Comparison of ENCODE assay signal across 8 mouse cellular contexts in the genomic region with DNA sequence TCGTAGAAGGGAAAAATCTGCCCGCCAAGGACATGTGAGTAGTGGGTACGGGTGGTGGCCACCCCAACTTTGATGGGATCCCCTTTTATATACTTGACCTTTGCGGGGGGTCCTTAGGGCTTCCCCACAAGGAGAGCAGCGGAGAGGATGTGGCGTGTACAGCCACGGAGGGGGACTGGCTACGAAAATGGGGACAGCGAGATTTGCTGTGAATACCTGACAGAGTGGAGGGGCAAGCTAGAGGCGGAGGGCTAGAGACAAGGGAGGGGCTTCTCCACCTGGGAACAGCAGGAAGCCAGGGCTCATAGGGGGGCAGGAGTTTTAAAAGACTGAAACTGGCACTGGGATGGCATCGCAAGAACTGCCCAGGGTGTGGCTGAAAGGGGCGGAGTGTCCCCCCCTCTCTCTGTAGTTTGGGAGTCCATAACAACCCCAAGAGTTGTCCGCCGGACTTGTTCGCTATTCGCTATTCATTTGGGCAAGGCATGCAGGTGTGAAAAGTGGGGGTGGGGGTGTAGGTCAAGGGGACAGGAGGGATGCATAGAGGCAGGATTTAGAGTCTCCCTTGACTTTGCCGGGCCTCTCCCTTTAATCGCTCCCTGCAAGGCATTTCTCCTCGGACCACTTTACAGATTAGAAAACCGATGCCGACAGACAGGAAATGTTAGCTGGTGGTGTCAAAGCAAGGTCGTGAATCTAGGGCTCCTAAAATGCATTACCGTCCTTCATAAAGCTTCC. TPM values are rescaled to one million over a fixed set of nuclear protein-coding genes. Genes with fewer than 3 reads are reported as not detected.
DNase-seq lines count a peak whose midpoint lies in the region; ATAC-seq and TF ChIP-seq lines count a peak whose summit lies in the region.
"Had no signal": no experiment of that assay in that cellular context is flagged by ENCODE, and none has a peak within 500 bp of the region (broad histone marks: within the 10 kb centered on the region; RNA-seq: fewer than 3 reads in every experiment).

No protein-coding gene starts in this region.

- peak overlapping the region; percentile 76 for H3K9ac ChIP-seq in liver, adult 2 months (ENCODE audit: low read depth, low read length)
- H3K9ac ChIP-seq in forebrain, embryonic 14.5 days (ENCODE audit: low read length), result peak overlapping the region; percentile 55
- H3K9ac ChIP-seq in liver, embryonic 14.5 days (replicated peaks), result no peak overlapping the region

- no peaks in the 10 kb centered on the region for H3K79me2 ChIP-seq in liver, adult 2 months (ENCODE audit: control insufficient read depth, insufficient read depth, low read length)

- no peak for DNase-seq in liver, adult 2 months (ENCODE audit: extremely low read depth, low read depth, low spot score)
- DNase-seq in liver, result no peak
- peak; percentile 43 for DNase-seq in adrenal gland, postnatal 10 days
- DNase-seq in forebrain, embryonic 14.5 days (ENCODE audit: low spot score), result no peak
- no peak for DNase-seq in liver, embryonic 14.5 days (ENCODE audit: low read depth in 3 of 3, low spot score in 3 of 3)
- DNase-seq in urinary bladder, adult 2 months (ENCODE audit: low spot score), result no peak

- peak; percentile 32 for ATAC-seq in forebrain, embryonic 14.5 days
- ATAC-seq in liver, embryonic 14.5 days (ENCODE audit: insufficient read depth), result peak; percentile 21

- 0 out of 2 replicates have a peak, but pooled peaks cover 6% of the 10 kb centered on the region for H3K27me3 ChIP-seq in liver, adult 2 months (ENCODE audit: control insufficient read depth, insufficient read depth, low read length)
- no peaks in the 10 kb centered on the region for H3K27me3 ChIP-seq in forebrain, embryonic 14.5 days (replicated peaks; ENCODE audit: control insufficient read depth, insufficient read depth, low read length)
- H3K27me3 ChIP-seq in liver, embryonic 14.5 days (ENCODE audit: control insufficient read depth, insufficient read depth, low read length), result peaks cover 10% of the 10 kb centered on the region
- H3K27me3 ChIP-seq in small intestine, adult 2 months (ENCODE audit: control insufficient read depth, insufficient read depth, low read length), result no peaks in the 10 kb centered on the region

- TF ChIP-seq CTCF in liver, adult 2 months (IDR thresholded peaks at IDR 0.05; ENCODE audit: low read depth, low read length), result no peak
- no peak for TF ChIP-seq CTCF in liver, embryonic 14.5 days (IDR thresholded peaks at IDR 0.05; ENCODE audit: low read depth)
- TF ChIP-seq CTCF in small intestine, adult 2 months (IDR thresholded peaks at IDR 0.05; ENCODE audit: extremely low read depth, insufficient read length, insufficient replicate concordance, low read depth, low read length), result no peak

- H3K27ac ChIP-seq in liver, adult 2 months (replicated peaks; ENCODE audit: insufficient read depth, low read depth, low read length), result no peak overlapping the region
- H3K27ac ChIP-seq in forebrain, embryonic 14.5 days (ENCODE audit: low read depth, low read length), result no peak overlapping the region
- no peak overlapping the region for H3K27ac ChIP-seq in liver, embryonic 14.5 days
- peak overlapping the region; percentile 25; the same call in 1 of the 2 replicates for H3K27ac ChIP-seq in small intestine, adult 2 months (ENCODE audit: insufficient read depth, low read depth, low read length)

- peaks cover 2% of the 10 kb centered on the region for H3K4me1 ChIP-seq in liver, adult 2 months (ENCODE audit: control insufficient read depth, insufficient read depth, low read length)
- H3K4me1 ChIP-seq in forebrain, embryonic 14.5 days (ENCODE audit: control insufficient read depth, insufficient read depth, low read length), result peaks cover 7% of the 10 kb centered on the region; the same call in 1 of the 2 replicates
- H3K4me1 ChIP-seq in liver, embryonic 14.5 days (replicated peaks; ENCODE audit: control insufficient read depth in 2 of 2, insufficient read depth in 2 of 2, low read length in 1 of 2), result peaks cover 0 to 10% of the 10 kb centered on the region in 2 experiments; a peak in 2 of 4 replicates
- peaks cover 14% of the 10 kb centered on the region for H3K4me1 ChIP-seq in small intestine, adult 2 months (ENCODE audit: control insufficient read depth, insufficient read depth, insufficient read length, low read length)

- peak overlapping the region; percentile 89 for H3K4me2 ChIP-seq in forebrain, embryonic 14.5 days (ENCODE audit: low read length)
- peak overlapping the region; percentile 81 for H3K4me2 ChIP-seq in liver, embryonic 14.5 days (ENCODE audit: low read depth)

- no peak for TF ChIP-seq EP300 in liver, embryonic 14.5 days (IDR thresholded peaks at IDR 0.05; ENCODE audit: low read depth)

- no peak for TF ChIP-seq POLR2A in liver, adult 2 months (IDR thresholded peaks at IDR 0.05; ENCODE audit: extremely low read depth, insufficient read depth, low read length)
- 0 out of 2 replicates have a peak, but pooled peaks have one; percentile 4 for TF ChIP-seq POLR2A in small intestine, adult 2 months (IDR thresholded peaks at IDR 0.05; ENCODE audit: low read depth, low read length)

- peak overlapping the region; percentile 75 for H3K4me3 ChIP-seq in liver, adult 2 months (ENCODE audit: insufficient read depth, low read depth, low read length)
- H3K4me3 ChIP-seq in forebrain, embryonic 14.5 days (ENCODE audit: low read depth, low read length), result peak overlapping the region; percentile 50
- peak overlapping the region; percentile 46 to 48 for H3K4me3 ChIP-seq in liver, embryonic 14.5 days (ENCODE audit: insufficient read depth in 1 of 2, low read depth in 2 of 2, low read length in 2 of 2)
- peak overlapping the region; percentile 77 for H3K4me3 ChIP-seq in small intestine, adult 2 months (ENCODE audit: low read depth, low read length)

- 5% methylated on average over 23 of the region's 23 CpGs for WGBS in liver, adult 2 months
- WGBS in forebrain, embryonic 14.5 days, result 3% methylated on average over 23 of the region's 23 CpGs
- 4% methylated on average over 23 of the region's 23 CpGs for WGBS in liver, embryonic 14.5 days (ENCODE audit: insufficient replicate concordance)
- WGBS in small intestine, adult 2 months, result 2% methylated on average over 23 of the region's 23 CpGs

- H3K36me3 ChIP-seq in liver, adult 2 months (ENCODE audit: control insufficient read depth, insufficient read depth, low read length), result no peaks in the 10 kb centered on the region
- H3K36me3 ChIP-seq in forebrain, embryonic 14.5 days (ENCODE audit: control insufficient read depth, insufficient read depth, low read length), result no peaks in the 10 kb centered on the region
- H3K36me3 ChIP-seq in liver, embryonic 14.5 days (replicated peaks; ENCODE audit: control insufficient read depth, insufficient read depth, low read depth), result no peaks in the 10 kb centered on the region
- H3K36me3 ChIP-seq in small intestine, adult 2 months (ENCODE audit: control insufficient read depth, insufficient read depth, low read length), result no peaks in the 10 kb centered on the region

- H3K9me3 ChIP-seq in forebrain, embryonic 14.5 days (replicated peaks; ENCODE audit: control insufficient read depth, low read length), result no peaks in the 10 kb centered on the region
- H3K9me3 ChIP-seq in liver, embryonic 14.5 days (ENCODE audit: control insufficient read depth, low read length), result no peaks in the 10 kb centered on the region

RNA-seq across cellular contexts. Expression of gene Rasa4, which starts 0.6 kb away (rescaled TPM):
- total RNA-seq in liver, adult 2 months (2014; rRNA removed), result 1.0 and 2.1 TPM in 2 replicates
- polyA plus RNA-seq in liver, adult 2 months (2012; rRNA removed), result 0.70 and 2.0 TPM in 2 replicates
- 10 to 100 TPM in 1 of 2 experiments, 1 to 10 TPM in 1; 8.4 to 13.7 TPM for total RNA-seq in adrenal gland, postnatal 10 days (2021)
- 4.9 and 6.7 TPM in 2 replicates for polyA plus RNA-seq in forebrain, embryonic 14.5 days (2014; fragmentation: Nextera tagmentation; extraction: Ambion mirVana)
- 1.4 and 1.5 TPM in 2 replicates for polyA plus RNA-seq in liver, embryonic 14.5 days (2012; rRNA removed)
- 0.85 and 0.93 TPM in 2 replicates for polyA plus RNA-seq in liver, embryonic 14.5 days (2014; fragmentation: Nextera tagmentation; extraction: Ambion mirVana)
- polyA plus RNA-seq in small intestine, adult 2 months (2012; rRNA removed), result 16.5 and 42.8 TPM in 2 replicates
- polyA plus RNA-seq in urinary bladder, adult 2 months (2012; rRNA removed), result 10.6 and 16.6 TPM in 2 replicates

RNA-seq across cellular contexts. Expression of gene Upk3bl, which starts 30.0 kb away (rescaled TPM):
- total RNA-seq in liver, adult 2 months (2014; rRNA removed), result not detected in 2 replicates
- polyA plus RNA-seq in liver, adult 2 months (2012; rRNA removed), result not detected in 2 replicates
- under 1 TPM; 0.39 to 0.45 TPM for total RNA-seq in adrenal gland, postnatal 10 days (2021)
- polyA plus RNA-seq in forebrain, embryonic 14.5 days (2014; fragmentation: Nextera tagmentation; extraction: Ambion mirVana), result not detected in 2 replicates
- 0.10 TPM in 1 of 2 replicates, not detected in the other for polyA plus RNA-seq in liver, embryonic 14.5 days (2012; rRNA removed)
- not detected in 2 replicates for polyA plus RNA-seq in liver, embryonic 14.5 days (2014; fragmentation: Nextera tagmentation; extraction: Ambion mirVana)
- 0.76 and 1.7 TPM in 2 replicates for polyA plus RNA-seq in small intestine, adult 2 months (2012; rRNA removed)
- 4.5 and 6.1 TPM in 2 replicates for polyA plus RNA-seq in urinary bladder, adult 2 months (2012; rRNA removed)
- total RNA-seq: hematopoietic stem cell, adult 5-6 weeks had no signal

RNA-seq across cellular contexts. Expression of gene Polr2j, which starts 32.1 kb away (rescaled TPM):
- 46.1 and 52.4 TPM in 2 replicates for total RNA-seq in liver, adult 2 months (2014; rRNA removed)
- polyA plus RNA-seq in liver, adult 2 months (2012; rRNA removed), result 34.3 and 36.1 TPM in 2 replicates
- 10 to 100 TPM; 84.1 to 89.4 TPM for total RNA-seq in adrenal gland, postnatal 10 days (2021)
- 255 and 310 TPM in 2 replicates for polyA plus RNA-seq in forebrain, embryonic 14.5 days (2014; fragmentation: Nextera tagmentation; extraction: Ambion mirVana)
- polyA plus RNA-seq in liver, embryonic 14.5 days (2012; rRNA removed), result 94.0 and 101 TPM in 2 replicates
- 160 and 167 TPM in 2 replicates for polyA plus RNA-seq in liver, embryonic 14.5 days (2014; fragmentation: Nextera tagmentation; extraction: Ambion mirVana)
- 29.3 and 48.4 TPM in 2 replicates for polyA plus RNA-seq in small intestine, adult 2 months (2012; rRNA removed)
- polyA plus RNA-seq in urinary bladder, adult 2 months (2012; rRNA removed), result 104 and 141 TPM in 2 replicates

RNA-seq across cellular contexts. Expression of gene Upk3b, which starts 46.0 kb away (rescaled TPM):
- 0.34 and 0.55 TPM in 2 replicates for total RNA-seq in liver, adult 2 months (2014; rRNA removed)
- 1.3 and 2.1 TPM in 2 replicates for polyA plus RNA-seq in liver, adult 2 months (2012; rRNA removed)
- 10 to 100 TPM; 13.2 to 14.6 TPM for total RNA-seq in adrenal gland, postnatal 10 days (2021)
- polyA plus RNA-seq in forebrain, embryonic 14.5 days (2014; fragmentation: Nextera tagmentation; extraction: Ambion mirVana), result not detected in 2 replicates
- polyA plus RNA-seq in liver, embryonic 14.5 days (2012; rRNA removed), result 2.0 and 2.5 TPM in 2 replicates
- 2.1 and 2.4 TPM in 2 replicates for polyA plus RNA-seq in liver, embryonic 14.5 days (2014; fragmentation: Nextera tagmentation; extraction: Ambion mirVana)
- 1.4 and 3.7 TPM in 2 replicates for polyA plus RNA-seq in small intestine, adult 2 months (2012; rRNA removed)
- 113 and 152 TPM in 2 replicates for polyA plus RNA-seq in urinary bladder, adult 2 months (2012; rRNA removed)
- total RNA-seq: hematopoietic stem cell, adult 5-6 weeks had no signal

RNA-seq across cellular contexts. Expression of gene Lrwd1, which starts 51.6 kb away (rescaled TPM):
- total RNA-seq in liver, adult 2 months (2014; rRNA removed), result 5.3 and 6.7 TPM in 2 replicates
- polyA plus RNA-seq in liver, adult 2 months (2012; rRNA removed), result 9.9 and 14.9 TPM in 2 replicates
- total RNA-seq in adrenal gland, postnatal 10 days (2021), result 10 to 100 TPM in 1 of 2 experiments, 1 to 10 TPM in 1; 8.6 to 11.9 TPM
- polyA plus RNA-seq in forebrain, embryonic 14.5 days (2014; fragmentation: Nextera tagmentation; extraction: Ambion mirVana), result 33.2 and 35.8 TPM in 2 replicates
- 42.7 and 45.2 TPM in 2 replicates for polyA plus RNA-seq in liver, embryonic 14.5 days (2012; rRNA removed)
- 34.1 and 37.8 TPM in 2 replicates for polyA plus RNA-seq in liver, embryonic 14.5 days (2014; fragmentation: Nextera tagmentation; extraction: Ambion mirVana)
- 8.9 and 16.9 TPM in 2 replicates for polyA plus RNA-seq in small intestine, adult 2 months (2012; rRNA removed)
- 20.5 and 22.6 TPM in 2 replicates for polyA plus RNA-seq in urinary bladder, adult 2 months (2012; rRNA removed)
